Mouse (Mus musculus) embryonic facial prominence, embryonic 14.5 days (tissue): ENCODE results near the gene Ranbp17. TPM values are rescaled to one million over a fixed set of nuclear protein-coding genes. Genes with fewer than 3 reads are reported as not detected.
A peak's percentile ranks its signal among the peaks of the same experiment; 100 is the strongest.

Experiments
- ATAC-seq: fragments of 200-750 bp; cut with Nextera tagmentation; 2 replicates; pipeline ENCODE4 v1.8.0; 2017; ENCODE audit warnings: low read depth, moderate number of reproducible peaks, moderate TSS enrichment
- DNase-seq: peaks from one replicate; pipeline ENCODE4 v3.0.0-alpha.2; 2015; ENCODE audit warnings: low spot score
- H3K27ac ChIP-seq: fragments of 300-500 bp; sonication (generic); replicated peaks from 2 replicates; pipeline ENCODE4 v1.5.1; 2014; ENCODE audit warnings: low read depth, mild to moderate bottlenecking, low read length, moderate library complexity
- H3K27me3 ChIP-seq: fragments of 300-500 bp; sonication (generic); replicated peaks from 2 replicates; pipeline ENCODE4 v1.6.1; 2014; ENCODE audit warnings: low read length; ENCODE audit not compliant: control insufficient read depth, insufficient read depth
- H3K36me3 ChIP-seq: fragments of 300-500 bp; sonication (generic); 2 replicates; pipeline ENCODE4 v1.6.1; 2014; ENCODE audit warnings: low read length, mixed read lengths; ENCODE audit not compliant: control insufficient read depth, insufficient read depth
- H3K4me1 ChIP-seq: fragments of 300-500 bp; sonication (generic); 2 replicates; pipeline ENCODE4 v1.6.1; 2014; ENCODE audit warnings: antibody characterized with exemption, low read length; ENCODE audit not compliant: control insufficient read depth, insufficient read depth
- H3K4me2 ChIP-seq: fragments of 300-500 bp; sonication (generic); 2 replicates; pipeline ENCODE4 v1.6.1; 2014; ENCODE audit warnings: low read depth, mild to moderate bottlenecking, low read length, moderate library complexity, mixed read lengths
- H3K4me3 ChIP-seq: fragments of 300-500 bp; sonication (generic); 2 replicates; pipeline ENCODE4 v1.5.1; 2014; ENCODE audit warnings: low read depth, mild to moderate bottlenecking, low read length
- H3K9ac ChIP-seq: fragments of 300-500 bp; sonication (generic); 2 replicates; pipeline ENCODE4 v1.6.1; 2014; ENCODE audit warnings: low read depth, mild to moderate bottlenecking, low read length, moderate library complexity, mixed read lengths
- H3K9me3 ChIP-seq: fragments of 300-500 bp; sonication (generic); 2 replicates; pipeline ENCODE4 v1.6.1; 2016; ENCODE audit warnings: low read length; ENCODE audit not compliant: control insufficient read depth
- WGBS: fragments of 180-500 bp; shearing (Covaris S2); extraction: QIAGEN DNeasy Blood & Tissue Kit; methylation state at CpG from one replicate; pipeline ENCODE4 v1.1.7; 2014; 5-methylcytosine and 5-hydroxymethylcytosine counted together
- polyA plus RNA-seq: library from polyadenylated mRNA; unstranded; fragments of >200 nt; fragmentation: Nextera tagmentation; extraction: Ambion mirVana; gene quantifications from 2 replicates; pipeline ENCODE4 v1.2.1, GENCODE M21; 2014

The Ranbp17 gene
- polyA plus RNA-seq, 1 experiment from 2014 or later = 5.7 TPM

DNA sequence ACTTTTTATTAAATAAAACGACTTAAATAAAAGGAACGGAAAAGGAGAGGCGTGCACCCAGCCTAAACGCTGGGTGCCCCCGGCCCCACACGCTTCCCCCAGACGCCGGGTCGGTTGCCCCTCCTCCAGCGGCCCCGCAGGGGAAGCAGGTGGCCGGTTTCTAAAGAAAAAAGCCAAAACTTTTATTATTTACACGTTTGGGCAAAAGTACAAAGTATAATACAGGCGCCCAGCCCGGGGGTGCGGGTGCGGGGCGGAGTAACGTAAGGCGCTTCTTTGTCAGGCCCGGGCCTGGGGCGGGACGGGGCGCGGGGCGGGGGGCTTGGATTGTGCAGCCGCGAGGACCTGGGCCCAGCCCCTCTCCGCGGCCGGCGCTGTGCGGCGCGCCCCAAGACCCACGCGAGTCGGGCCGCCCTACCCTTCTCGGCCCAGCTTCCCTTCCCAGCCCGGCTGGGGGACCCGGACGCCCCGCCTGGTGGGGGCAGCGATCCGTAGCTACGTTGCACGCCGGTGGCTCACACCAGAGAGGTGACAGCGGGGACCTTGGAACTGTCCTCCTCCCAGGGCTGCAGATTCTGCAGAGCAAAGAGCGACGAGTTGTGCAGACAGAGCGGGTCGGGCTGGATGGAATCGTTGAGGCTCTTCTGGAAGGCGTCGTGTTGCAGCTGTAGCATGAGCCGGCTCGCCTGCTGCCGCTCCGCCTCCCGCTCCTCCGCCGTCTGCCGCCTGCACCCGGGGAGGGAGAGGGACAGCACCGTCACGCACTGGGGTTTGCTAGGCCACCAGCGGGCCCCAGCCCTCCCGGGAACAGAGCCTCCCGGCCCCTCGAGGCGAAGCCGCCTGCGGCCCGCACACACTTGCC, 312.6 kb downstream of the Ranbp17 start:
- peaks cover 99% of the 10 kb centered on the region for H3K27me3 ChIP-seq
- H3K9me3 ChIP-seq = peaks cover 6% of the 10 kb centered on the region
- peak overlapping the region; percentile 35 for H3K4me3 ChIP-seq
- ATAC-seq = peak; percentile 64
- under 1% methylated on average over 26 of the region's 76 CpGs for WGBS
- no peak overlapping the region for H3K27ac ChIP-seq
- H3K4me2 ChIP-seq = peak overlapping the region; percentile 59
- peaks cover 18% of the 10 kb centered on the region for H3K4me1 ChIP-seq
- no peaks in the 10 kb centered on the region for H3K36me3 ChIP-seq
- H3K9ac ChIP-seq = peak overlapping the region; percentile 25; the same call in 1 of the 2 replicates
- peak; percentile 85 for DNase-seq

- H3K27ac ChIP-seq = no peak overlapping the region
- H3K4me3 ChIP-seq = peak overlapping the region; percentile 35
- H3K4me2 ChIP-seq = peak overlapping the region; percentile 59
- peaks cover 18% of the 10 kb centered on the region for H3K4me1 ChIP-seq
- peaks cover 6% of the 10 kb centered on the region for H3K9me3 ChIP-seq
- H3K27me3 ChIP-seq = peaks cover 99% of the 10 kb centered on the region
- DNase-seq (no peak), ATAC-seq (no peak)
- whole genome bisulfite sequencing = 1% methylated on average over 45 of the region's 45 CpGs
- no peak overlapping the region; the same call in 1 of the 2 replicates for H3K9ac ChIP-seq
- no peaks in the 10 kb centered on the region for H3K36me3 ChIP-seq
These were observed 313.4 kb downstream of the Ranbp17 start for GRCm38 (mm10) chr11:33199906-33200763.

DNA sequence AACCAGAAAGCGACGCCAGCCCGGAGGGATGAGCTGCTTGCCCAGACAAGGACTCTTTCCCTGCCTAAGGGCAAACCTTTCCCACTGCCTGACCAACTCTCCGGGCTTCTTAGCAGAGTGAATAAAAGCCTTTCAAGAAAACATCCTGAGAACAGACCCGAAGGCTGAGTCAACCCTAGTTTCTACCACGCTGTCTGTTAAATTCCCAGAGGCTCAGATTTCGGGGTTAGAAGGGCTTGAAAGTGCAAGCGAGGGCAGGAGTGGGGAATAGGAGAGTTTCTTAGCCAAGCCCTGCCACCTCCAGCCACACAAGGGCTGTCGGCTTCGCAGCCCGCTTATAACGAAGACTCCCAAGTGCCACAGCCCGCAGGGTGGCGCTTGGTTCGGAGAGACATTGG, 314.4 kb downstream of the Ranbp17 start:
- Histone ChIP-seq H3K9ac (no peak overlapping the region), H3K27ac (no peak overlapping the region), H3K4me2 (no peak overlapping the region), H3K36me3 (no peaks in the 10 kb centered on the region), H3K4me1 (peaks cover 18% of the 10 kb centered on the region), H3K27me3 (peaks cover 96% of the 10 kb centered on the region), H3K9me3 (peaks cover 6% of the 10 kb centered on the region), H3K4me3 (no peak overlapping the region)
- ATAC-seq (no peak), DNase-seq (no peak)
- WGBS = 5% methylated on average over 15 of the region's 15 CpGs

DNA sequence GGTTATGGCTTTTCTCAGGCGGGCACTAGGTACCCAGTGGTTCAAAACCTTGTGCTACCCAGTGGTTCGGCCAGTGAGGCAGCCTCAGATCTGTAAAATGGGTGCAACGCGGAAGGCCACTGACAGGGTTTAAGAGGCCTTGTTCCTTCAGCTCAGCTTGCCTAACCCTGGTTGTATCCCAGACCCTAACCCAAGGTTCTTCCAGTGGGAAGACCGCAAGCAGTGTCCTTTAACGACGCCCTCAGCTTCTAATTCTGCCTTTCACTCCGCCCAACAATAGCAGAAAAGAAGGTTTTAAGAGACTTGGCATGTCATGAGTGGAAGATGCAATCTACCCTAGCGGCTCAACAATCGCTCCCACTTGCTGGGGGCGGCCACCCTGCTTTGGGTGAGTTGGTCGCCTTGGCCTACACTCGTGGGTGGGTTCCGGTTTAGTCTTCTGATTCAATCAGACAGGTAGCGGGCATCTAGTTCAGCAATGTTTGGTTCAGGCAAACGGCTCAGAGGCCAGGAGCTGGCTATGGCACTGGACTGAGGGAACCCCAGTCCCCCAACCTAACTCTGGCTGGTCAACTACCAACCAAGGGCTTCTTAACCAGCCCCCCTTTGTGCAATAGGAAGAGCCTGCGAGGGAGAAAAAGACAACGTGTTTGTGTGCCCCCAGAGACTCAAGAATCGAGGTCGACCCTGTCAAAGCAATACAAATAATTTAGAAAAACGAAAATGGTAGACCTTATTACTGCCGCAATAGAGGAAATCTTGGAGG, 315.0 kb downstream of the Ranbp17 start:
- peaks cover 6% of the 10 kb centered on the region for H3K9me3 ChIP-seq
- 22% methylated on average over 22 of the region's 22 CpGs for WGBS
- H3K4me2 ChIP-seq = no peak overlapping the region
- peaks cover 96% of the 10 kb centered on the region for H3K27me3 ChIP-seq
- H3K36me3 ChIP-seq = no peaks in the 10 kb centered on the region
- ATAC-seq (no peak), DNase-seq (no peak)
- H3K4me1 ChIP-seq = peaks cover 18% of the 10 kb centered on the region
- H3K9ac ChIP-seq = no peak overlapping the region
- H3K4me3 ChIP-seq = no peak overlapping the region
- no peak overlapping the region for H3K27ac ChIP-seq

DNA sequence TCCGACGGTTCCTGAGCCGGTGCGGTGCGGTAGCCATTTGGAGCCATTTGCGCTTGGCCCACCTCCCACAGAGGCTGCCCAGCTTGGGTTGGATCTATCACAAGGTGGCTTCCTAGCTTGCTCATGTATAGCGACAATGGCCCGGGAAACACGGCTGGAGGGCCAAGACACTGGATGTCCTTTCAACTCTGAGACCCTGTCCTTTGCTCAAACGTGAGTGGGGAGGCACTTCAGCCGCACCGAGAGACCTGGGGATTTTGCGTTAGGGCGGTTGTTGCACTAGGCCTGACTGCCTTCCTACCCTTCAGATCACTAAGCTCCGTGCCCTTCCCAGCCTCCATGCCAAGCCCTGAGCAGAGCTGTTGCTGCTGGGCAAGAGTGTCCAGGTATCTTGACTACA, 315.9 kb downstream of the Ranbp17 start:
- ATAC-seq (no peak), DNase-seq (no peak)
- peaks cover 6% of the 10 kb centered on the region for H3K9me3 ChIP-seq
- H3K27ac ChIP-seq = no peak overlapping the region
- WGBS = 28% methylated on average over 15 of the region's 15 CpGs
- no peak overlapping the region for H3K4me2 ChIP-seq
- no peak overlapping the region for H3K9ac ChIP-seq
- H3K27me3 ChIP-seq = peaks cover 96% of the 10 kb centered on the region
- no peak overlapping the region for H3K4me3 ChIP-seq
- no peaks in the 10 kb centered on the region for H3K36me3 ChIP-seq
- peaks cover 12% of the 10 kb centered on the region; the same call in 1 of the 2 replicates for H3K4me1 ChIP-seq

DNA sequence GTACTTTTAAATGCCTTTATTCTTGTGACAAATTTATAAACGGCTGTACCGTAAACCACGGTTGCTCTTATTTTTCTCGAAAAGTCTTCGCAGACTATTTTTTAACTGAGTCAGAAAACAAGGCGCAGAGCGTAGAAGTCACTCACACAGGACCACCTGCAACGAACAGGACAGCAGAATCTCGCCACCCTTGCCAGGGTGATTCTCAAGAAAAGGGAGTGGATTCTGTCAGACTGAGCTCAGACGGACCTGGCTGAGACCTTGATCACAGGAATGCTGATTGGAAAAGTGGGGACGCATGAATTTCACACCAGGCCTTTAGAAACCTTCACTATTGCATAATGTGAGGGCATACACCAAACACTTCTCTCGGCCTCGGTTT, 316.4 kb downstream of the Ranbp17 start:
- H3K36me3 ChIP-seq = no peaks in the 10 kb centered on the region
- no peak overlapping the region for H3K4me3 ChIP-seq
- peaks cover 12% of the 10 kb centered on the region; the same call in 1 of the 2 replicates for H3K4me1 ChIP-seq
- no peak for DNase-seq
- peaks cover 6% of the 10 kb centered on the region for H3K9me3 ChIP-seq
- H3K4me2 ChIP-seq = no peak overlapping the region
- peaks cover 93% of the 10 kb centered on the region for H3K27me3 ChIP-seq
- no peak overlapping the region for H3K27ac ChIP-seq
- H3K9ac ChIP-seq = no peak overlapping the region
- ATAC-seq = no peak
- WGBS = 31% methylated on average over 13 of the region's 13 CpGs

- Histone ChIP-seq H3K4me3 (no peak overlapping the region), H3K9ac (no peak overlapping the region), H3K27me3 (peaks cover 93% of the 10 kb centered on the region), H3K4me2 (no peak overlapping the region), H3K4me1 (peaks cover 12% of the 10 kb centered on the region; the same call in 1 of the 2 replicates), H3K27ac (no peak overlapping the region), H3K9me3 (peaks cover 6% of the 10 kb centered on the region), H3K36me3 (no peaks in the 10 kb centered on the region)
- DNase-seq = no peak
- ATAC-seq = no peak
- 9% methylated on average over 24 of the region's 24 CpGs for WGBS
These were observed 317.0 kb downstream of the Ranbp17 start for GRCm38 (mm10) chr11:33196447-33197132.
